Mouse (Mus musculus) adrenal gland (tissue): Measurements from ENCODE around the gene Slc6a16.

Source experiments
- intact Hi-C: fragments of 180-260 bp; cut with DNase I; formaldehyde crosslinking; loops from one replicate; pipeline ENCODE4 v1.15.1; 2025

The Slc6a16 gene

GRCm38 (mm10) chr7:45216442-45217183 is 24.3 kb upstream of the Slc6a16 start:
- intact Hi-C loops, result no loop called here

- intact Hi-C loops, result loop anchor here (10.0 kb wide), 1 partner anchor 133 kb away; no protein-coding TSS in a partner anchor
These were observed 19.2 kb upstream of the Slc6a16 start for GRCm38 (mm10) chr7:45221680-45222079.

GRCm38 (mm10) chr7:45224826-45225225 is 16.1 kb upstream of the Slc6a16 start:
- intact Hi-C loops, result loop anchor here (10.0 kb wide), 1 partner anchor 130 kb away; no protein-coding TSS in a partner anchor

- intact Hi-C loops, result loop anchor here (10.0 kb wide), 1 partner anchor 128 kb away; no protein-coding TSS in a partner anchor
These were observed 14.5 kb upstream of the Slc6a16 start for GRCm38 (mm10) chr7:45226421-45226820.

- intact Hi-C loops, result loop anchor here (10.0 kb wide), 1 partner anchor 126 kb away; no protein-coding TSS in a partner anchor
These were observed 12.3 kb upstream of the Slc6a16 start for GRCm38 (mm10) chr7:45228548-45228947.

GRCm38 (mm10) chr7:45229046-45229445 is 11.8 kb upstream of the Slc6a16 start:
- intact Hi-C loops, result loop anchor here (10.0 kb wide), 1 partner anchor 126 kb away; no protein-coding TSS in a partner anchor

- intact Hi-C loops, result loop anchor here (10.0 kb wide), 1 partner anchor 125 kb away; no protein-coding TSS in a partner anchor
These were observed 11.3 kb upstream of the Slc6a16 start for GRCm38 (mm10) chr7:45229459-45230203.

- intact Hi-C loops, result no loop called here
These were observed 9.7 kb upstream of the Slc6a16 start for GRCm38 (mm10) chr7:45231192-45231591.

- intact Hi-C loops, result no loop called here
These were observed 8.9 kb upstream of the Slc6a16 start for GRCm38 (mm10) chr7:45231941-45232340.

GRCm38 (mm10) chr7:45232716-45233465 is 8.0 kb upstream of the Slc6a16 start:
- intact Hi-C loops, result no loop called here

GRCm38 (mm10) chr7:45233580-45234332 is 7.1 kb upstream of the Slc6a16 start:
- intact Hi-C loops, result no loop called here

GRCm38 (mm10) chr7:45234333-45234841 is 6.5 kb upstream of the Slc6a16 start:
- intact Hi-C loops, result no loop called here

GRCm38 (mm10) chr7:45234922-45235571 is 5.8 kb upstream of the Slc6a16 start:
- intact Hi-C loops, result no loop called here

GRCm38 (mm10) chr7:45235656-45236180 is 5.2 kb upstream of the Slc6a16 start:
- intact Hi-C loops, result no loop called here

- intact Hi-C loops, result no loop called here
These were observed 2.9 kb upstream of the Slc6a16 start for GRCm38 (mm10) chr7:45237747-45238699.

- intact Hi-C loops, result no loop called here
These were observed 2.0 kb upstream of the Slc6a16 start, which contains the start of gene Cd37 for GRCm38 (mm10) chr7:45238723-45239496. TSS of gene Cd37 (minus strand) at chr7:45239115.

- intact Hi-C loops, result no loop called here
These were observed 776 bp upstream of the Slc6a16 start for GRCm38 (mm10) chr7:45240109-45240508.

- intact Hi-C loops, result no loop called here
These were observed 484 bp downstream of the Slc6a16 start for GRCm38 (mm10) chr7:45241389-45241749.
